Mouse (Mus musculus) stomach, postnatal 0 days (tissue): ENCODE data around the gene Brd7.

Source experiments
- CTCF ChIP-seq: IDR thresholded peaks from 2 replicates; pipeline ENCODE4 v1.5.1; 2016; ENCODE audit warnings: antibody characterized with exemption, low read depth, mild to moderate bottlenecking, moderate library complexity
- EP300 ChIP-seq: optimal IDR thresholded peaks from 2 replicates; pipeline ENCODE3; 2016; ENCODE audit warnings: antibody characterized with exemption

GRCm38 (mm10) chr8:88324760-88325159 is 37.2 kb downstream of the Brd7 start:
- TF ChIP-seq CTCF (no peak), EP300 (no peak)
